Comparison of ENCODE assay signal across 8 mouse cellular contexts in the genomic region with DNA sequence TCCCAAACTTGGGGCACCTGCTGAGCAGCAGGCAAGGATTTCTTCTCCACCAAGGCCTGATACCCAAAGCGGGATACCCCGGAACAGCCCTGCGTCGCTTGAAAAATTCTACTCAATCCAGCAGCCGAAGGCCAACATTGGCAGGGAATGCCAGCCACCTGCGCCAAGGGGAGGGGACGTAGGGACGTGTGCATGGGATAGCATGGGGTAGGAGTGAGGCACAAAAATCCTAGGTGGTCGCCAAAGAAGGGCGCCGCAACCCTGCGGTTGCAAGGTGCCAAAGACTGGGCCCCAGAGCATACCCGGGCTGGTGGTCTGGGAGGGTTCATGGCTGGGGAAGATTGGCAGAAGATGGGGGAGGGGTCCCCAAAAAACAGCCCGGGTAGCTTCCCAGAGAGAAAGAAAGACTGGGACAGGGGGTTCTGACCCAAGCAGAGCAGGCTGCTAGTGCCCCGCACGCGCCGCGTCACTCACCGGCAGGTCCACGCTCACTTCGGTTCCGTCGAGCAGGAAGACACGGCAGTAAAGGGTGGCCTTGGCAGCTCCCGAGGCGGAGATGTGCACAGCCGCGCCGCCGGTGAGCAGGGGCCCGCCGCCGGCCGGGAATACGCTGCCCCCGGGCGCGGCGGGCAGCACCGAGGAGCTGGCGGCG. TPM values are rescaled to one million over a fixed set of nuclear protein-coding genes. Genes with fewer than 3 reads are reported as not detected.
DNase-seq lines count a peak whose midpoint lies in the region; ATAC-seq and TF ChIP-seq lines count a peak whose summit lies in the region.

No protein-coding gene starts in this region.

- H3K27me3 ChIP-seq in heart, embryonic 15.5 days: peaks cover 61% of the 10 kb centered on the region
- H3K27me3 ChIP-seq in liver, embryonic 13.5 days: peaks cover 89% of the 10 kb centered on the region

- intact Hi-C loops in gastrocnemius, adult 2 months (cut with DNase I): loop anchor here (1.0 to 5.0 kb wide), 2 partner anchors 126 to 135 kb away; no protein-coding TSS in a partner anchor

- no peak for TF ChIP-seq CTCF in gastrocnemius, adult 2 months (IDR thresholded peaks at IDR 0.05)

- H3K4me2 ChIP-seq in heart, embryonic 15.5 days: peak overlapping the region; percentile 99
- peak overlapping the region; percentile 82 for H3K4me2 ChIP-seq in liver, embryonic 13.5 days

- no peak for DNase-seq in gastrocnemius, adult 2 months
- no peak for DNase-seq in gastrocnemius, postnatal 25 days
- DNase-seq in urinary bladder, postnatal 14 days (ENCODE audit: low spot score): peak; percentile 12
- DNase-seq in urinary bladder, postnatal 25 days (ENCODE audit: low spot score): no peak
- no peak for DNase-seq in liver, embryonic 13.5 days
- peak; percentile 11 to 25 for DNase-seq in spleen, postnatal 10 days (ENCODE audit: low spot score in 2 of 2)
- DNase-seq in urinary bladder, adult 18-20 months (ENCODE audit: low spot score in 2 of 2): no peak

- H3K9me3 ChIP-seq in heart, embryonic 15.5 days (replicated peaks): no peaks in the 10 kb centered on the region
- no peaks in the 10 kb centered on the region for H3K9me3 ChIP-seq in liver, embryonic 13.5 days (replicated peaks)

- H3K4me1 ChIP-seq in heart, embryonic 15.5 days (replicated peaks): peaks cover 21% of the 10 kb centered on the region
- peaks cover 17% of the 10 kb centered on the region for H3K4me1 ChIP-seq in liver, embryonic 13.5 days (replicated peaks)

- no peaks in the 10 kb centered on the region for H3K36me3 ChIP-seq in heart, embryonic 15.5 days
- no peaks in the 10 kb centered on the region for H3K36me3 ChIP-seq in liver, embryonic 13.5 days

- peak overlapping the region; percentile 64 for H3K9ac ChIP-seq in heart, embryonic 15.5 days
- H3K9ac ChIP-seq in liver, embryonic 13.5 days: peak overlapping the region; percentile 52

- H3K27ac ChIP-seq in gastrocnemius, adult 2 months: peak overlapping the region; percentile 49; the same call in 1 of the 2 replicates
- H3K27ac ChIP-seq in heart, embryonic 15.5 days: no peak overlapping the region
- H3K27ac ChIP-seq in liver, embryonic 13.5 days: no peak overlapping the region

- ATAC-seq in heart, embryonic 15.5 days (replicated peaks; ENCODE audit: insufficient number of reproducible peaks, insufficient read depth, low FRiP score, low read depth): 0 out of 2 replicates have a peak, but pooled peaks have one; percentile 19
- 0 out of 2 replicates have a peak, but pooled peaks have one; percentile 11 for ATAC-seq in liver, embryonic 13.5 days (ENCODE audit: low read depth)

- 3% methylated on average over 28 of the region's 43 CpGs for WGBS in heart, embryonic 15.5 days
- 2% methylated on average over 43 of the region's 43 CpGs for WGBS in liver, embryonic 13.5 days (ENCODE audit: insufficient replicate concordance)

- H3K4me3 ChIP-seq in gastrocnemius, adult 2 months: peak overlapping the region; percentile 72
- peak overlapping the region; percentile 70 for H3K4me3 ChIP-seq in heart, embryonic 15.5 days
- peak overlapping the region; percentile 67 for H3K4me3 ChIP-seq in liver, embryonic 13.5 days (replicated peaks)

RNA-seq across cellular contexts. Expression of a gene that starts 0.7 kb away (rescaled TPM):
- 1 to 10 TPM; 2.5 to 3.1 TPM for total RNA-seq in gastrocnemius, adult 2 months (2021)
- total RNA-seq in gastrocnemius, postnatal 25 days (2021): 1 to 10 TPM; 2.4 to 2.5 TPM
- 0.31 and 1.1 TPM in 2 replicates for polyA plus RNA-seq in heart, embryonic 15.5 days (2015; fragmentation: Nextera tagmentation; extraction: Ambion mirVana)
- polyA plus RNA-seq in liver, embryonic 13.5 days (2015; fragmentation: Nextera tagmentation; extraction: Ambion mirVana): 1.3 and 1.5 TPM in 2 replicates

Comparison
In these comparisons a context has a peak if more than half of its experiments do, and no peak if none do; other contexts are left out.
1. DNase-seq: peak in urinary bladder, postnatal 14 days (single experiment) and spleen, postnatal 10 days (2 of 2); none in gastrocnemius, adult 2 months (single experiment), gastrocnemius, postnatal 25 days (single experiment), urinary bladder, postnatal 25 days (single experiment), liver, embryonic 13.5 days (single experiment) and urinary bladder, adult 18-20 months (0 of 2).
2. Peak in every context shown above with its lines, with median percentiles within 50 percentile points of each other: H3K4me3 ChIP-seq.